Mouse (Mus musculus): Measurements from ENCODE around the gene Il1rn. TPM values are rescaled to one million over a fixed set of nuclear protein-coding genes. Genes with fewer than 3 reads are reported as not detected.

Gene Il1rn
- polyA plus RNA-seq, 1 experiment from 2014 or later: 0.34 TPM

DNA sequence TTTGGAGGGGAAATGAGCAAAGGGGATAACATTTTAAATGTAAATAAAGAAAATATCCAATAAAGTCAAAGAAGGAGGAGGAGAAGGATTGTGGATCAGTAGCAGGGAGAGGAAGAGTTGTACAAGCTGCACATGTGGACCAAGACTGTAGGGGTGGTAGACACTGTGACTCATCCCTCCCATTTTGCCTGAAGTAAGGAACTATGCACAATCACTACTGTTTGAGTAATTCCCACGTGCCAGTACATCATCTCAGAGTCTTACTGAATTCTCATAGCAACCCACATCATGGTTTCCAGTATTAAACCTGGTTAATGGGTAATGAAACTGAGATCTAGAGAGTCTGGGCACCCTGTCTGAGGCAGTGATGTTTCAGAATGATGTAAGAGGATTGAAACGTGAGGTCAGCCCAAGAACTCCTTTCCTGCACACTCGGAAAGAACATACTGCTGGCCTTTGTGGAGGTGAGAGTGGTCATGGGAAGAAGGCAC, 4.8 kb downstream of the Il1rn start:
- Histone ChIP-seq H3K9ac (ENCODE audit: low read depth, low read length) (no peak overlapping the region), H3K27me3 (replicated peaks; ENCODE audit: control insufficient read depth, insufficient read depth, low read length) (no peaks in the 10 kb centered on the region), H3K4me3 (ENCODE audit: low read depth, low read length) (no peak overlapping the region), H3K9me3 (ENCODE audit: control insufficient read depth, low read length) (no peaks in the 10 kb centered on the region), H3K4me2 (no peak overlapping the region), H3K36me3 (ENCODE audit: control insufficient read depth, insufficient read depth, low read length) (no peaks in the 10 kb centered on the region), H3K4me1 (replicated peaks; ENCODE audit: control insufficient read depth, insufficient read depth, low read length) (no peaks in the 10 kb centered on the region), H3K27ac (ENCODE audit: low read depth, low read length) (no peak overlapping the region)
- ATAC-seq (replicated peaks; ENCODE audit: low FRiP score): no peak
- WGBS: 64% methylated on average over 3 of the region's 3 CpGs
- no peak for DNase-seq (ENCODE audit: low spot score)

DNA sequence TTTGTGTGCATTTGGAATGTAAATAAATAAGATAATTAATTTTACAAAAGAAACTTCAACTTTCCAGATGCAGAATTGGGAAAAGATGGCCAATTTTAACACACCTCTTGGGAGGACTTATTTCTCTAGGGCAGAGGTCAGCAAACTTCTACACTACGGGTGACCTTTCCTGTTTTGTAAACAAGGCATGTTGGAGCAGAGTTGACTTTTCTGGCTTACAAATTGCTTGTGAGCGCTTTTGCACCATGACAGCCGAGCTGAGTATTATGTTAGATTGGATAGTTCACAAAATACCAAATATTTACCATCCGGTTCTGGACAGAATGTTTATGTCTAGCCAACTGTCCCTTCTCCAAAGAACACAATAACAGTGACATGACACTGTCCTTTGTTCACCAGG, 8.0 kb downstream of the Il1rn start:
- Histone ChIP-seq H3K4me2 (no peak overlapping the region), H3K4me1 (replicated peaks; ENCODE audit: control insufficient read depth, insufficient read depth, low read length) (no peaks in the 10 kb centered on the region), H3K27ac (ENCODE audit: low read depth, low read length) (no peak overlapping the region), H3K27me3 (replicated peaks; ENCODE audit: control insufficient read depth, insufficient read depth, low read length) (no peaks in the 10 kb centered on the region), H3K36me3 (ENCODE audit: control insufficient read depth, insufficient read depth, low read length) (no peaks in the 10 kb centered on the region), H3K4me3 (ENCODE audit: low read depth, low read length) (no peak overlapping the region), H3K9me3 (ENCODE audit: control insufficient read depth, low read length) (no peaks in the 10 kb centered on the region), H3K9ac (ENCODE audit: low read depth, low read length) (no peak overlapping the region)
- DNase-seq (ENCODE audit: low spot score) (no peak), ATAC-seq (replicated peaks; ENCODE audit: low FRiP score) (no peak)
- WGBS: 63% methylated on average over 4 of the region's 4 CpGs

DNA sequence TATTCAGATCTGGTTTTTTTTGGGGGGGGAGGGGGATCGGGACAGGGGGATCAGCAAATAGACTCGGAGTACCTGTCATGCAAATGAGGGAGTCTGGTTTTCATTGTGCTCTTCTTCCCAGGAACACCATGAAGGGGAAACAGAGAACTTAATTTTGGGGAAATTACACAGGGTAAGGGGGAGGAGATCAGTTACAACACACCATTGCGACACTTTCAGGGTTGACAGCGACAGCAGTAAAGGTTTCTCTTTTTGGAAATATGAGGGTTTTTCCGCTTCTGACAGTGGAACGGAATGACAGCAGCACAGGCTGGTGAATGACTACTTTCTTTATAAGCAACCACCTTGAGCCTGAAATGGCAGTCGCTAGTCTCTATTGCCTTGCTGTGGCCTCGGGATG, 8.4 kb downstream of the Il1rn start:
- no peaks in the 10 kb centered on the region for H3K27me3 ChIP-seq (replicated peaks; ENCODE audit: control insufficient read depth, insufficient read depth, low read length)
- H3K27ac ChIP-seq (ENCODE audit: low read depth, low read length): no peak overlapping the region
- no peak for DNase-seq (ENCODE audit: low spot score)
- H3K36me3 ChIP-seq (ENCODE audit: control insufficient read depth, insufficient read depth, low read length): no peaks in the 10 kb centered on the region
- WGBS: 61% methylated on average over 8 of the region's 8 CpGs
- H3K9ac ChIP-seq (ENCODE audit: low read depth, low read length): no peak overlapping the region
- H3K4me3 ChIP-seq (ENCODE audit: low read depth, low read length): no peak overlapping the region
- H3K4me1 ChIP-seq (replicated peaks; ENCODE audit: control insufficient read depth, insufficient read depth, low read length): no peaks in the 10 kb centered on the region
- no peak overlapping the region for H3K4me2 ChIP-seq
- ATAC-seq (replicated peaks; ENCODE audit: low FRiP score): no peak
- H3K9me3 ChIP-seq (ENCODE audit: control insufficient read depth, low read length): no peaks in the 10 kb centered on the region

DNA sequence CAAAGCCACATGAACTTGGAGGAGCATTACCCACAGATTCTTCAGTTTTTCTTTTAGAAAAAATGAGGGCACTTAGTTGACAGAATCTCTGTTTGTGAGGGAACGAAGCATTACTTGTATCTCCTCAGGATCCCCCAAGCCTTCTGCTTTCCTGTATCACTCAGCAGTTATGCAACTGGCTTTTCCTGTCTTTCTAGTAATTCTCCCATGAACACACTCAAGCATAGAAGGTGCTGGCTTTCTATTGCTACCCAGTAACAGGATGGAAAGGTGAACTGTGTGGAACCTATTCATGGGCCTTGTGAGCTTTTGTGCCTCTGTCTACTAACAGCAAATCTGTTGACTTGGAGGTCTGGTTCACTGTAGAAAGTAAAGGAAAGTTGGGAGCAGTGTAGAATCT, 11.3 kb downstream of the Il1rn start:
- no peaks in the 10 kb centered on the region for H3K27me3 ChIP-seq (replicated peaks; ENCODE audit: control insufficient read depth, insufficient read depth, low read length)
- H3K9me3 ChIP-seq (ENCODE audit: control insufficient read depth, low read length): no peaks in the 10 kb centered on the region
- H3K9ac ChIP-seq (ENCODE audit: low read depth, low read length): no peak overlapping the region
- DNase-seq (ENCODE audit: low spot score) (no peak), ATAC-seq (replicated peaks; ENCODE audit: low FRiP score) (no peak)
- 69% methylated on average over 1 of the region's 1 CpGs for WGBS
- no peak overlapping the region for H3K4me3 ChIP-seq (ENCODE audit: low read depth, low read length)
- no peaks in the 10 kb centered on the region for H3K4me1 ChIP-seq (replicated peaks; ENCODE audit: control insufficient read depth, insufficient read depth, low read length)
- H3K27ac ChIP-seq (ENCODE audit: low read depth, low read length): no peak overlapping the region
- H3K4me2 ChIP-seq: no peak overlapping the region
- H3K36me3 ChIP-seq (ENCODE audit: control insufficient read depth, insufficient read depth, low read length): no peaks in the 10 kb centered on the region

DNA sequence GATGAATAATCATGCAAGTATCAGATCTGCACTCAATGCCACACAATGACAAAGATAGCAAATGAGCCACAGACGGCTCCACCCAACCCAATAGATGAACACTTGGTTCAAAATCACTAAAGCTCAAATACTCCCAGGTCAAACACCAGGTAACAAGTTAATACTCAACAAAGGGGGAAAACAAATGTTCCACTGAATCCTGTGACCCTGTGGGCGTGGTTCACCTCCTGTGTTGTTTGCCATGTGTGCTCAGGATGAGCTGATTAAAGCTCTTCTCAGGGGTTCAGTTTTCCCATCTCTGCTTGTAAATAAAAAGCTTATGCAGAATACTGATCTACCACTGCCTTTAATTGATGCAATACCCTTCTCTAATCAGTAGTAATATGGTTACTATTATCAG, 14.5 kb downstream of the Il1rn start:
- no peak overlapping the region for H3K9ac ChIP-seq (ENCODE audit: low read depth, low read length)
- 71% methylated on average over 2 of the region's 2 CpGs for WGBS
- ATAC-seq (replicated peaks; ENCODE audit: low FRiP score) (no peak), DNase-seq (ENCODE audit: low spot score) (no peak)
- no peak overlapping the region for H3K4me3 ChIP-seq (ENCODE audit: low read depth, low read length)
- H3K27me3 ChIP-seq (replicated peaks; ENCODE audit: control insufficient read depth, insufficient read depth, low read length): no peaks in the 10 kb centered on the region
- H3K27ac ChIP-seq (ENCODE audit: low read depth, low read length): no peak overlapping the region
- H3K9me3 ChIP-seq (ENCODE audit: control insufficient read depth, low read length): no peaks in the 10 kb centered on the region
- no peaks in the 10 kb centered on the region for H3K4me1 ChIP-seq (replicated peaks; ENCODE audit: control insufficient read depth, insufficient read depth, low read length)
- H3K36me3 ChIP-seq (ENCODE audit: control insufficient read depth, insufficient read depth, low read length): no peaks in the 10 kb centered on the region
- H3K4me2 ChIP-seq: no peak overlapping the region

DNA sequence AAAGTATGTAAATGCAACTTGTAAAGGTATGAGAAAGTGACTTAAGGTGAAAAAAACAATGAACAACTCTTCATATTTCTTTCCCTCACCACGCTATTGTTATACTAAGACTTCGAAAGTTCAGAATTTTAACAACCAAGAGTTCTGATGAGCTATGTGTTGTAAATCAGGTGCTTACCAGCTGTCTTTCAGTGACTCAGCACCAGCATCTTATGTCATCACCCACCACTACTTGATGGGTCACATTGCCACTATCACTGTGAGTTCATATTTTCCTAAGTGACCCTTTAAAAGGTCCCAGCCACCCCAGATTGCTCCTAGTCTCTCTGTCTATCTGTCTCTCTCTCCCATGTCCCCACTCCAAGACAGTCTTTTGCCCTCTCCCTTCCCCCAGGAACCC, 16.4 kb downstream of the Il1rn start:
- no peaks in the 10 kb centered on the region for H3K27me3 ChIP-seq (replicated peaks; ENCODE audit: control insufficient read depth, insufficient read depth, low read length)
- no peaks in the 10 kb centered on the region for H3K9me3 ChIP-seq (ENCODE audit: control insufficient read depth, low read length)
- ATAC-seq (replicated peaks; ENCODE audit: low FRiP score) (no peak), DNase-seq (ENCODE audit: low spot score) (no peak)
- H3K4me3 ChIP-seq (ENCODE audit: low read depth, low read length): no peak overlapping the region
- H3K4me2 ChIP-seq: no peak overlapping the region
- 88% methylated on average over 2 of the region's 2 CpGs for WGBS
- H3K4me1 ChIP-seq (replicated peaks; ENCODE audit: control insufficient read depth, insufficient read depth, low read length): no peaks in the 10 kb centered on the region
- H3K36me3 ChIP-seq (ENCODE audit: control insufficient read depth, insufficient read depth, low read length): no peaks in the 10 kb centered on the region
- no peak overlapping the region for H3K27ac ChIP-seq (ENCODE audit: low read depth, low read length)
- no peak overlapping the region for H3K9ac ChIP-seq (ENCODE audit: low read depth, low read length)

DNA sequence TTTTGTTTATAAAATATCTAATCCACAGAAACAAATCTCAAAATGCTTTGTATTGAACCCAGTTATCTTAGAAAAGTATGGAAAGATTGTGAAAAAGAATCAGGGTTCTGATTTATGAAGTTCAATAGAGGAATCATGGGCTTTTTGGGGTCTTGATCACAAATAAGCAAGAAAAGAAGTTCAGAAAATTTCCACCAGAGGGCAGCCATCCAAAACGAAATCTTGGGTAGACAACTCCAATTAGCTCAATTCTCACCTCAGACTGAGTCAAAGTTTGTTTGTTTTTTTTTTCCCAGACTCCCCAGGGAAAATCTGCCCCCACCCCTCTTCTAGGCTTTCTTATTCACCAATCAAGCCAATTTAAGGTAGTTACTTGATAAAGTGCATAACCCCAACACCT, 21.0 kb downstream of the Il1rn start:
- Histone ChIP-seq H3K4me3 (ENCODE audit: low read depth, low read length) (no peak overlapping the region), H3K9ac (ENCODE audit: low read depth, low read length) (no peak overlapping the region), H3K27me3 (replicated peaks; ENCODE audit: control insufficient read depth, insufficient read depth, low read length) (no peaks in the 10 kb centered on the region), H3K4me1 (replicated peaks; ENCODE audit: control insufficient read depth, insufficient read depth, low read length) (no peaks in the 10 kb centered on the region), H3K36me3 (ENCODE audit: control insufficient read depth, insufficient read depth, low read length) (no peaks in the 10 kb centered on the region), H3K27ac (ENCODE audit: low read depth, low read length) (no peak overlapping the region), H3K4me2 (no peak overlapping the region), H3K9me3 (ENCODE audit: control insufficient read depth, low read length) (no peaks in the 10 kb centered on the region)
- ATAC-seq (replicated peaks; ENCODE audit: low FRiP score): no peak
- 6% methylated on average over 1 of the region's 1 CpGs for WGBS
- no peak for DNase-seq (ENCODE audit: low spot score)

DNA sequence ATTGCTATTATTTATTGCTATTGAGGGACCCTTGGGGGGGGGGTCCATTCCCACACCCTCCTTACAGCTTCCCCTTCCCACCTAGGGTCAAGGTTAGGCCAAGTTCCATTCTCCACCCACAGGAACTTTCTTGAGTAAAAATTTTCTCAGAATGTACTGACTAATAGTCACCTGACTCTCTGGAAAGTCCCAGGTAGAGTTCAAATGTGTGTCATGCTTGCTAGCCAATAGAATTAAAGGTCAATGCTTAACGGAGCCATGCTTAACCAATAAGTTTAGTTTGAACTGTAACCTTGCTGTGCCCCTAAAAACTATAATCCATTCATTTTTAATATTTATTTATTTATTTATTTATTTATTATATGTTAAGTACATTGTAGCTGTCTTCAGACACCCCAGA, 22.7 kb downstream of the Il1rn start:
- WGBS: 76% methylated on average over 1 of the region's 1 CpGs
- ATAC-seq (replicated peaks; ENCODE audit: low FRiP score) (no peak), DNase-seq (ENCODE audit: low spot score) (no peak)
- Histone ChIP-seq H3K4me3 (ENCODE audit: low read depth, low read length) (no peak overlapping the region), H3K27me3 (replicated peaks; ENCODE audit: control insufficient read depth, insufficient read depth, low read length) (no peaks in the 10 kb centered on the region), H3K9me3 (ENCODE audit: control insufficient read depth, low read length) (no peaks in the 10 kb centered on the region), H3K9ac (ENCODE audit: low read depth, low read length) (no peak overlapping the region), H3K4me2 (no peak overlapping the region), H3K36me3 (ENCODE audit: control insufficient read depth, insufficient read depth, low read length) (no peaks in the 10 kb centered on the region), H3K27ac (ENCODE audit: low read depth, low read length) (no peak overlapping the region), H3K4me1 (replicated peaks; ENCODE audit: control insufficient read depth, insufficient read depth, low read length) (no peaks in the 10 kb centered on the region)

DNA sequence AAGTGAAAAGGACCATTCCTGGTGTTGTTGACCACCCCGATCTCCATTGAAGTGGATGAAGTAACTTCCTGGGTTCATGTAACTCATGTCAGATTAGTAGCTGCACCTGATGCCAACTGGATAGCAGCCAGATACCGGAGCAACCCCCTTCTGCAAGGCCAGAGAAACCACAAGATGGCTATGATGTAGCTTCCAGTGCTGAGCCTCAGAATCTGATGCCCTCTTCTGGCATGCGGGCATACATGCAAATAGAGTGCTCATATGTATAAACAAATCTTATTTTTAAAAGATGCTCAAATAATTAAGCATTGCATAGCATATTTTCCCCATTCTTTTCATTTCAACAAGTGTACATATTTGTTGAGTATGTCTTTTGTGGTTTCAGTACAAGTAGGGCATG, 27.2 kb downstream of the Il1rn start:
- no peaks in the 10 kb centered on the region for H3K27me3 ChIP-seq (replicated peaks; ENCODE audit: control insufficient read depth, insufficient read depth, low read length)
- no peak overlapping the region for H3K4me2 ChIP-seq
- no peaks in the 10 kb centered on the region for H3K36me3 ChIP-seq (ENCODE audit: control insufficient read depth, insufficient read depth, low read length)
- no peak for ATAC-seq (replicated peaks; ENCODE audit: low FRiP score)
- no peak overlapping the region for H3K4me3 ChIP-seq (ENCODE audit: low read depth, low read length)
- H3K9me3 ChIP-seq (ENCODE audit: control insufficient read depth, low read length): no peaks in the 10 kb centered on the region
- DNase-seq (ENCODE audit: low spot score): no peak
- no peak overlapping the region for H3K9ac ChIP-seq (ENCODE audit: low read depth, low read length)
- WGBS: 67% methylated on average over 3 of the region's 3 CpGs
- no peak overlapping the region for H3K27ac ChIP-seq (ENCODE audit: low read depth, low read length)
- H3K4me1 ChIP-seq (replicated peaks; ENCODE audit: control insufficient read depth, insufficient read depth, low read length): 0 out of 2 replicates have a peak, but pooled peaks cover 2% of the 10 kb centered on the region
